Comparison of ENCODE assay signal across 9 mouse cellular contexts in genomic region chrX:122826035-122826434, GRCm38 (mm10).
DNase-seq lines count a peak whose midpoint lies in the region; ATAC-seq lines count a peak whose summit lies in the region.
"Had no signal": no experiment of that assay in that cellular context is flagged by ENCODE, and none has a peak within 500 bp of the region (broad histone marks: within the 10 kb centered on the region; RNA-seq: fewer than 3 reads in every experiment).

No protein-coding gene starts in this region.

- no peak overlapping the region for H3K9ac ChIP-seq in forebrain, embryonic 11.5 days (ENCODE audit: low read length)
- no peak overlapping the region for H3K9ac ChIP-seq in forebrain, embryonic 16.5 days (replicated peaks; ENCODE audit: low read depth, low read length)

- no peak overlapping the region for H3K4me3 ChIP-seq in forebrain, embryonic 11.5 days (ENCODE audit: low read depth, low read length)
- no peak overlapping the region for H3K4me3 ChIP-seq in forebrain, embryonic 16.5 days (replicated peaks; ENCODE audit: low read length)

- no peaks in the 10 kb centered on the region for H3K36me3 ChIP-seq in forebrain, embryonic 11.5 days (ENCODE audit: control insufficient read depth, insufficient read depth, low read length)
- no peaks in the 10 kb centered on the region for H3K36me3 ChIP-seq in forebrain, embryonic 16.5 days (ENCODE audit: control insufficient read depth, insufficient read depth)

- ATAC-seq in forebrain, embryonic 11.5 days (replicated peaks; ENCODE audit: low FRiP score), result no peak; the same call in 1 of the 2 replicates
- ATAC-seq in forebrain, embryonic 16.5 days, result no peak
- no peak for ATAC-seq in inflammation-experienced regulatory T-cells, adult 6 months
- ATAC-seq in CD4-positive, CD25-positive, alpha-beta regulatory T cell, adult 4 months, result no peak

- H3K27ac ChIP-seq in forebrain, embryonic 11.5 days (ENCODE audit: low read depth, low read length), result no peak overlapping the region
- H3K27ac ChIP-seq in forebrain, embryonic 16.5 days (ENCODE audit: low read length), result no peak overlapping the region

- no peak overlapping the region for H3K4me2 ChIP-seq in forebrain, embryonic 11.5 days (ENCODE audit: low read depth, low read length, severe bottlenecking)
- no peak overlapping the region for H3K4me2 ChIP-seq in forebrain, embryonic 16.5 days (ENCODE audit: low read length)

- peak; percentile 52 for DNase-seq in forebrain, embryonic 11.5 days (ENCODE audit: low spot score)
- DNase-seq in 3T3-L1 (ENCODE audit: low read depth, low spot score), result peak; percentile 17
- peak; percentile 8 for DNase-seq in embryo, embryonic 10 days (ENCODE audit: low spot score)
- DNase-seq in left cerebral cortex, postnatal 14 days (ENCODE audit: low spot score in 2 of 2), result peak; percentile 7 to 54
- no peak for DNase-seq in adrenal gland, adult 2 months
- DNase-seq: lung, postnatal 14 days had no signal

- no peaks in the 10 kb centered on the region for H3K9me3 ChIP-seq in forebrain, embryonic 11.5 days (ENCODE audit: control insufficient read depth, low read length)
- H3K9me3 ChIP-seq in forebrain, embryonic 16.5 days (ENCODE audit: control insufficient read depth, low read length), result no peaks in the 10 kb centered on the region

- no peaks in the 10 kb centered on the region for H3K27me3 ChIP-seq in forebrain, embryonic 11.5 days (ENCODE audit: control insufficient read depth, insufficient read depth, low read length)
- H3K27me3 ChIP-seq in forebrain, embryonic 16.5 days (replicated peaks; ENCODE audit: control insufficient read depth, insufficient read depth, low read length), result no peaks in the 10 kb centered on the region

- intact Hi-C loops in left cerebral cortex, postnatal 14 days (cut with DNase I), result no loop called here

- 18% methylated on average over 4 of the region's 4 CpGs for WGBS in forebrain, embryonic 11.5 days
- WGBS in forebrain, embryonic 16.5 days, result 11% methylated on average over 4 of the region's 4 CpGs

- no peaks in the 10 kb centered on the region for H3K4me1 ChIP-seq in forebrain, embryonic 11.5 days (replicated peaks; ENCODE audit: control insufficient read depth, insufficient read depth, low read length)
- no peaks in the 10 kb centered on the region for H3K4me1 ChIP-seq in forebrain, embryonic 16.5 days (replicated peaks; ENCODE audit: control insufficient read depth, insufficient read depth, low read length)
